Mouse (Mus musculus): ENCODE results near the gene Zfp579. TPM values are rescaled to one million over a fixed set of nuclear protein-coding genes. Genes with fewer than 3 reads are reported as not detected.

The Zfp579 gene
- total RNA-seq, 2 experiments from 2014 or later: 28.9 to 33.0 TPM

DNA sequence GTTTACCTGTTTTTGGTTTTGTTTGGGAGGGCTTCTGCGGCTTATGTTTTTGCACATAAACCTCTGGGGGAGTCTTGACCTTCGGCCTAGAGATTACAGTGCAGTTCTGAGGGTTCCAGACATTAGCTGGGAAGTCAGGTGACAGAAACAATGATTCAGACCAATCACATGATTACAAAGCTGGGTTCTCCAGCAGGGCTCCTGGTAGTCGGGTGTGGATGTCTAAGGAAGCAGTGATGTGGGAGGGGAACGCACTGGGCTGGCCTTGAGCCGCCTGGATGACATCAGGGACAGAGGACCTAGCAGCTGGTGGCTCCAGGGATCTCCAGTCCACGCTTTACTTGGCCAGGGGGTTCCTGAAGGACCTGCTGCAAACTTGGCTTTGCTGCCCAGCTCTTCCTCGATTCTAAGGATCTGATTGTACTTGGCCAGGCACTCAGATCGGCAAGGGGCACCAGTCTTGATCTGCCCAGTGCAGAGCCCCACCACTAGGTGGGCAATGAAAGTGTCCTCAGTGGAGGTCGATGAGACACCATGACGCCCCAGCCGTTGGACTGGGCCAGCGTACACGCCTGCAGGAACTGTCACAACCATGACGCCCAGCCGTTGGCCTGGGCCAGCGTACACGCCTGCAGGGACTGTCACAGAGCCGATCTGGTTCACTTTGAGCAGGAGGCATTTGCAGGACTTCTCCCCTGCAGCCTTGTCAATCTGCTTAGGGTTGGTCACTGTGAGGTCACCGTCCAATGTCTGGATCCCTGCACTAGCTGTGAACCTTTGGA lies 45.2 kb downstream of the Zfp579 start:
- TF ChIP-seq CTCF (IDR thresholded peaks at IDR 0.05): no peak
- Histone ChIP-seq H3K27ac (no peak overlapping the region), H3K4me3 (no peak overlapping the region)
- intact Hi-C loops (cut with DNase I): no loop called here
- DNase-seq (ENCODE audit: extremely low spot score in 1 of 2, low spot score in 2 of 2): no peak

DNA sequence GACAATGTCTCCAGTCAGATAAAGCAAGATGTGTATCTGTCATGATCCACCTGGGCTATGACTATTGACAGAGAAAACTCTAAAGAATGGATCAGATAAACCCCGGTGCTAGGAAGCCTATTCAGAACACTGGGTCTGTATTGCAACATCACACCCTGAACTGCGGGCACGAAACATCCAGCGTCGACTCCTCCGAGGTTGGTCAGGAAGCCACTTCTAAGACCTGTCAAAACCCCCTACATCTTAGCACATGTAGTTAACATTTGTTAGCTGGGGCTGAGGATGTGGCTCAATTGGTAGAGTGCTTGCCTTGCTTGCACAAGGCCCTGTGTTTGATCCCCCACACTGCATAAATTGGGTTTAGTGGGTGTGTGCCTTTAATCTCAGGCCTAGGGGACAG lies 47.6 kb downstream of the Zfp579 start:
- no peak for TF ChIP-seq CTCF (IDR thresholded peaks at IDR 0.05)
- Histone ChIP-seq H3K4me3 (no peak overlapping the region), H3K27ac (no peak overlapping the region)
- no peak for DNase-seq (ENCODE audit: extremely low spot score in 1 of 2, low spot score in 2 of 2)
- intact Hi-C loops (cut with DNase I): no loop called here

GRCm38 (mm10) chr7:4947855-4948254 lies 48.1 kb downstream of the Zfp579 start:
- Histone ChIP-seq H3K27ac (no peak overlapping the region), H3K4me3 (no peak overlapping the region)
- intact Hi-C loops (cut with DNase I): no loop called here

GRCm38 (mm10) chr7:4943223-4943815 lies 52.6 kb downstream of the Zfp579 start:
- peak overlapping the region; percentile 70 for H3K27ac ChIP-seq
- TF ChIP-seq CTCF (IDR thresholded peaks at IDR 0.05): peak; percentile 98
- DNase-seq (ENCODE audit: extremely low spot score in 1 of 2, low spot score in 2 of 2): peak; percentile 90 to 93
- intact Hi-C loops (cut with DNase I): loop anchor here (1.0 to 5.0 kb wide), 4 partner anchors 21 to 386 kb away; partner anchors contain the start of genes Sbk2 and Zfp579
- H3K4me3 ChIP-seq: peak overlapping the region; percentile 49

More at GRCm38 (mm10) chr7:4947855-4948254, 48.1 kb downstream of the Zfp579 start:
- no peak for TF ChIP-seq CTCF (IDR thresholded peaks at IDR 0.05)
- no peak for DNase-seq (ENCODE audit: extremely low spot score in 1 of 2, low spot score in 2 of 2)

DNA sequence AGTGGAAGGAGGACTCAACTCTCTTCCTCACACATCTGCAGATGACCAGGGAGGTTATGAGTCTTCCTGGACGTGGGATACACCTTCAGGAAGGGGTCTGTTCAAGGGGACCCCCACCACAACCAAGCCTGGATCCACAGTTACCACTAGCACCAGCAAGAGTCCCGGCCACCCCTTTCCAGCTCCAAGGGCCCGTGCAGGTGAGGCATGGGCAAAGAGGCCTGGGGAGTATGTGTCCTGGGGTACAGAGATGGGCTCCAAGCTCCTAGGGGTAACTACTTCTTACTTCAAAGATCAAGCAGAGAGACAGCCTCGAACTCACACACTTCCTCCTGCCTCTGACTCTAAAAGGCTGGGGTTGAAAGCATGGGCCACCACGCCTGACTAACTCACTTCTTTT lies 53.3 kb downstream of the Zfp579 start:
- Histone ChIP-seq H3K4me3 (no peak overlapping the region), H3K27ac (no peak overlapping the region)
- no peak for TF ChIP-seq CTCF (IDR thresholded peaks at IDR 0.05)
- intact Hi-C loops (cut with DNase I): loop anchor here (1.0 to 5.0 kb wide), 4 partner anchors 22 to 385 kb away; partner anchors contain the start of genes Sbk2 and Zfp579
- no peak for DNase-seq (ENCODE audit: extremely low spot score in 1 of 2, low spot score in 2 of 2)

GRCm38 (mm10) chr7:4940068-4940479 lies 55.9 kb downstream of the Zfp579 start:
- TF ChIP-seq CTCF (IDR thresholded peaks at IDR 0.05): peak; percentile 85
- Histone ChIP-seq H3K4me3 (no peak overlapping the region), H3K27ac (no peak overlapping the region)
- intact Hi-C loops (cut with DNase I): loop anchor here (1.0 to 5.0 kb wide), 3 partner anchors 29 to 383 kb away; partner anchors contain the start of gene Zfp579
- peak; percentile 74 to 81 for DNase-seq (ENCODE audit: extremely low spot score in 1 of 2, low spot score in 2 of 2)

DNA sequence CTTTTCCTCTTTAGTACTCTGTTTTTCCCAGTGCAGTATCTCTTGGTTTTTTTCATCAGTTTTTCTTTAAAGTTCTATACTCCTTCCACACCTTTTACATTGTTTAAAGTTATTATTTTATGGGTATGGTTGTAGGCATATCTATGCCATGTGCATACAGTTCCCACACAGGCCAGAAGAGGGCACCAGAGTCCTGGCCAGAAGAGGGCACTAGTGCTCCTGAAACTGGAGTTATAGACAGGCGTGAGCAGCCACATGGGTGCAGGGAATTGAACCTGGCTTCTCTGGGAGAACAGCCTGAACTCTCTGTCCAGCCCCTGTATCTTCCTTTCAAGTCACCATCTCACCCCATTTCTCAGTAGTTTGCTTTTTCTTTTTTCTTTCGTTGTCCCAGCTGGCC lies 57.5 kb downstream of the Zfp579 start:
- Histone ChIP-seq H3K27ac (no peak overlapping the region), H3K4me3 (no peak overlapping the region)
- DNase-seq (ENCODE audit: extremely low spot score in 1 of 2, low spot score in 2 of 2): peak; percentile 52 to 68
- intact Hi-C loops (cut with DNase I): loop anchor here (2.0 kb wide), 1 partner anchor 72 kb away; no protein-coding TSS in a partner anchor
- peak; percentile 92 for TF ChIP-seq CTCF (IDR thresholded peaks at IDR 0.05)

DNA sequence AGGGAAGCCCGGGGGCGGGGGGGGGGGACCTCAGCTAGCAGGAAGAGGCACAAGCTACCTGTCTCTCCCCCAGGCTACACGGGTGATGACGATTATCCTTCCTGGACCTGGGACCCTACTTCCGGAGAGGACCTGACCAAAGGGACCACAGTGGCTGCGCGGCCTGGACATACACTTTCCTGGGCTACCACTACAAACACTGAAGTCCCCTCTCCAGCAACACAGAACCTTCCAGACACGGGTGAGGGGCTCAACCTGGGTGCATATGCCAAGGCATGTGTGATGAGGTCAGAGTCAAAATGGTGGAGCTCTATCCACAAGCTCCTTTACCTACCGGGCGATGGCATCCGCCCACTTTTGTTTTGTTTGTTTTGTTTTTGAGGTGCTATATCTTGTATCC lies 58.6 kb downstream of the Zfp579 start:
- TF ChIP-seq CTCF (IDR thresholded peaks at IDR 0.05): no peak
- Histone ChIP-seq H3K4me3 (no peak overlapping the region), H3K27ac (no peak overlapping the region)
- intact Hi-C loops (cut with DNase I): no loop called here
- no peak for DNase-seq (ENCODE audit: extremely low spot score in 1 of 2, low spot score in 2 of 2)

DNA sequence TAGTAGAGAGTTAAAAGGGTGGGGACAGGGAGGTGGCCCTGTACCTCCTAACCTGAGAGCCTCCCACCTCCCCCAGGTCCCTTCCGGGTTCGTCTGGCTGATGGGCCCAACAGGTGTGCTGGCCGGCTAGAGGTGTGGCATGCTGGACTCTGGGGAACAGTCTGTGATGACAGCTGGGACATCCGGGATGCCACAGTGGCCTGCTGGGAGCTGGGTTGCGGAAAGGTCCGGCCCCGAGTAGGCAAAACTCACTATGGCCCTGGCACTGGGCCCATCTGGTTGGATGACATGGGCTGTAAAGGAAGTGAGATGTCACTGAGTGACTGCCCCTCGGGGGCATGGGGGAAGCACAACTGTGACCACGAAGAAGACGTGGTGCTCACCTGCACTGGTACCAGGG lies 59.1 kb downstream of the Zfp579 start:
- TF ChIP-seq CTCF (IDR thresholded peaks at IDR 0.05): no peak
- no peak overlapping the region for H3K27ac ChIP-seq
- intact Hi-C loops (cut with DNase I): no loop called here
- H3K4me3 ChIP-seq: no peak overlapping the region
- no peak for DNase-seq (ENCODE audit: extremely low spot score in 1 of 2, low spot score in 2 of 2)

- intact Hi-C loops (cut with DNase I): no loop called here
- Histone ChIP-seq H3K27ac (no peak overlapping the region), H3K4me3 (no peak overlapping the region)
- no peak for DNase-seq (ENCODE audit: extremely low spot score in 1 of 2, low spot score in 2 of 2)
- TF ChIP-seq CTCF (IDR thresholded peaks at IDR 0.05): peak; percentile 5; the same call in 1 of the 2 replicates
Observed at GRCm38 (mm10) chr7:4934160-4934914, 61.6 kb downstream of the Zfp579 start.

Other genes with a start within 250 kb of the Zfp579 start
- gene Cox6b2, start 243.1 kb downstream of the Zfp579 start, total RNA-seq (2021): 1 to 10 TPM; 3.8 to 4.8 TPM
- gene Fam71e2, start 224.9 kb downstream of the Zfp579 start, total RNA-seq (2021): not detected
- gene Il11, start 213.3 kb downstream of the Zfp579 start, total RNA-seq (2021): under 1 TPM; 0.36 to 0.58 TPM
- not detected for gene Tmem190, start 213.2 kb downstream of the Zfp579 start, total RNA-seq (2021)
- 1 to 10 TPM; 2.5 to 4.0 TPM for gene Tmem238, start 206.5 kb downstream of the Zfp579 start, total RNA-seq (2021)
- gene Rpl28, start 203.3 kb downstream of the Zfp579 start, total RNA-seq (2021): 100 to 1,000 TPM; 421 to 437 TPM
- 100 to 1,000 TPM; 104 to 117 TPM for gene Ube2s, start 183.6 kb downstream of the Zfp579 start, total RNA-seq (2021)
- 100 to 1,000 TPM; 134 to 138 TPM for gene Shisa7, start 151.5 kb downstream of the Zfp579 start, total RNA-seq (2021)
- 1 to 10 TPM; 6.9 to 9.3 TPM for gene Isoc2b, start 125.9 kb downstream of the Zfp579 start, total RNA-seq (2021)
- gene Isoc2a, start 119.0 kb downstream of the Zfp579 start, total RNA-seq (2021): 10 to 100 TPM; 11.3 to 12.6 TPM
- under 1 TPM; 0.27 to 0.28 TPM for gene Gm36210, start 89.6 kb downstream of the Zfp579 start, total RNA-seq (2021)
- 10 to 100 TPM; 15.8 to 16.4 TPM for gene Zfp628, start 80.9 kb downstream of the Zfp579 start, total RNA-seq (2021)
- 100 to 1,000 TPM in 1 of 2 experiments, 10 to 100 TPM in 1; 99.7 to 109 TPM for gene Nat14, start 74.1 kb downstream of the Zfp579 start, total RNA-seq (2021)
- gene Ssc5d, start 70.4 kb downstream of the Zfp579 start, total RNA-seq (2021): 1 to 10 TPM; 2.8 to 4.4 TPM
- under 1 TPM in 1 of 2 experiments, not detected in 1; 0.91 TPM for gene Sbk2, start 31.8 kb downstream of the Zfp579 start, total RNA-seq (2021)
- 1 to 10 TPM; 1.1 to 1.5 TPM for gene Sbk3, start 25.0 kb downstream of the Zfp579 start, total RNA-seq (2021)
- gene Zfp524, start 18.3 kb upstream of the Zfp579 start, total RNA-seq (2021): 1 to 10 TPM; 6.3 to 6.5 TPM
- 10 to 100 TPM; 24.1 to 26.3 TPM for gene Fiz1, start 18.5 kb upstream of the Zfp579 start, total RNA-seq (2021)
- not detected for gene Gm44973, start 19.3 kb upstream of the Zfp579 start, total RNA-seq (2021)
- gene Zfp865, start 24.2 kb upstream of the Zfp579 start, total RNA-seq (2021): 10 to 100 TPM; 36.3 to 40.3 TPM
- 10 to 100 TPM; 53.3 to 59.1 TPM for gene Ccdc106, start 24.4 kb upstream of the Zfp579 start, total RNA-seq (2021)
- not detected for gene 4632433K11Rik, start 38.0 kb upstream of the Zfp579 start, total RNA-seq (2021)
- gene Zfp784, start 42.3 kb upstream of the Zfp579 start, total RNA-seq (2021): 1 to 10 TPM; 4.2 to 5.5 TPM
- 10 to 100 TPM; 30.5 to 32.5 TPM for gene Zfp580, start 55.4 kb upstream of the Zfp579 start, total RNA-seq (2021)
- gene U2af2, start 66.0 kb upstream of the Zfp579 start, total RNA-seq (2021): 100 to 1,000 TPM; 183 to 187 TPM
- gene Epn1, start 84.1 kb upstream of the Zfp579 start, total RNA-seq (2021): 100 to 1,000 TPM; 470 to 471 TPM
- gene Rfpl4, start 120.8 kb upstream of the Zfp579 start, total RNA-seq (2021): not detected
- gene Rasl2-9, start 129.8 kb upstream of the Zfp579 start, total RNA-seq (2021): under 1 TPM in 1 of 2 experiments, not detected in 1; 0.58 TPM
- gene Vmn1r55, start 153.5 kb upstream of the Zfp579 start, total RNA-seq (2021): not detected
- gene Vmn1r56, start 200.6 kb upstream of the Zfp579 start, total RNA-seq (2021): not detected
- not detected for gene Vmn1r57, start 222.3 kb upstream of the Zfp579 start, total RNA-seq (2021)

Data from left cerebral cortex, adult 2 months (tissue).